Mouse (Mus musculus) ovary, adult 2 months (tissue): Measurements from ENCODE around the gene Gm21616. TPM values are rescaled to one million over a fixed set of nuclear protein-coding genes. Genes with fewer than 3 reads are reported as not detected.

Experiments used
- polyA plus RNA-seq: library from polyadenylated mRNA; depleted of rRNA; stranded (reverse); fragments of >200 nt; gene quantifications from 2 replicates; pipeline ENCODE4 v1.2.3, GENCODE M21; 2012; rRNA removed

Gene Gm21616
- not detected in 2 replicates for polyA plus RNA-seq

DNA sequence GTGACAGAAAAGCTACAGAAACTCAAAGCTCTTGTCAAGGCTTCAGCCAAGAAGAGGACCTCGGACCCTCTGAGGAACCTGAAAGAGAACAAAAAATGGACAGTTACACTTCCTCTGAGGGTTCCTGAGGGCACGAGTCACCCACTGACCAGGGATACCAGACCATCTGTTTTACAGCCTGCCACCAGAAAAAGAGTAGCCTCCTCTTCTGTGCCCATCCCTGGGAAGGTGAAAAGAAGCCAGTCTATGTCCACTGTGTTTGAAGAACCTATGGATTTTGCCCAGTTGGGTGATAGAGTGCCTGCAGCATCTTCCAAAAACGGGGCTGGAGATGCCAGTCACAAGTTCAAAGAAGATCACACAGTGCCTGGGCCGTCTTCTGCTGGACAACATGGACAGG is at the start of gene Gm21616:
Gene Gm21616 (plus strand): TSS at position 301 of the 400 bp plus-strand sequence.

